Mouse (Mus musculus): ENCODE measurements around the gene Prkn.

GRCm38 (mm10) chr17:11032366-11032765, 192.2 kb downstream of the Prkn start:
- TF ChIP-seq CTCF (IDR thresholded peaks at IDR 0.05; ENCODE audit: low read depth, low read length) (no peak), TAL1 (conservative IDR thresholded peaks at IDR 0.05; ENCODE audit: low read depth, low read length) (no peak), GATA2 (IDR thresholded peaks at IDR 0.05; ENCODE audit: borderline replicate concordance, low read depth, low read length) (no peak), GATA1 (IDR thresholded peaks at IDR 0.05; ENCODE audit: borderline replicate concordance, low read length) (no peak)

All from G1E (cell line).